Mouse (Mus musculus) ES-Bruce4 (cell line): Measurements from ENCODE around the gene Ccdc194.

Experiments used
- CTCF ChIP-seq: IDR thresholded peaks from one replicate; pipeline ENCODE4 v1.8.1; 2011; ENCODE audit warnings: low read depth, low read length
- POLR2A ChIP-seq: IDR thresholded peaks from one replicate; pipeline ENCODE4 v1.8.1; 2011; ENCODE audit warnings: low read length; ENCODE audit not compliant: insufficient read depth

DNA sequence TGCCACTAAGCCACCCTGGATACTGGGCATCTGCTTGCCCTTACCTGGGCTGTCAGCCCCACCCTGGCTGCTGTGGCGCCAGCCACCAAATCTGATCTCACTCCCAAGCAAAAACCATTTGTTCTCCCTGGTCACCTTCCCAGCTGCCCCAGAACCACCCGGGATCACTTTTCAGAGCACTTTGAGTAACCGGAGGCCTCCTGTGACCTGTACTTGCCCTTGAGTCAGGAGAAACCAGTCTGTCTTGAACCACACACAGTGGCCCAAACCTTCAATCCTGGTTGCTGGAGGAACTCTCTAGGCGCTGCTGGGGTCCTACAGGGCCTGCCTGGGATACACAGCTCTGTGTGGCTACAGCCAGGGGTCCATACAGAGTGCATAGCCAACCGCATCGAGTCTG, 27.3 kb upstream of the Ccdc194 start:
- TF ChIP-seq CTCF (no peak), POLR2A (no peak)
